Mouse (Mus musculus) CD8-positive naive resting alpha-beta T cell, adult 57 days (primary cell): Measurements from ENCODE around the gene Mpzl3. TPM values are rescaled to one million over a fixed set of nuclear protein-coding genes. Genes with fewer than 3 reads are reported as not detected.

Experiments
- total RNA-seq: library from RNA; stranded (reverse); gene quantifications from one replicate; pipeline ENCODE4 v1.2.4, GENCODE M21; 2023

The Mpzl3 gene
- total RNA-seq = 9.8 TPM

GRCm38 (mm10) chr9:45055082-45055713, at the start of gene Mpzl3:
Mpzl3 (plus strand) TSS chr9:45055186.

GRCm38 (mm10) chr9:45009180-45010078, 45.6 kb upstream of the Mpzl3 start, which contains the start of gene Cd3e:
Cd3e (minus strand) TSS chr9:45009627.

GRCm38 (mm10) chr9:45039499-45039898, 15.5 kb upstream of the Mpzl3 start, which contains the start of gene Mpzl2:
Mpzl2 (plus strand) TSS chr9:45039799.

GRCm38 (mm10) chr9:45079011-45079410, 24.0 kb downstream of the Mpzl3 start, which contains the start of gene Jaml:
Jaml (plus strand) TSS chr9:45079183.

DNA sequence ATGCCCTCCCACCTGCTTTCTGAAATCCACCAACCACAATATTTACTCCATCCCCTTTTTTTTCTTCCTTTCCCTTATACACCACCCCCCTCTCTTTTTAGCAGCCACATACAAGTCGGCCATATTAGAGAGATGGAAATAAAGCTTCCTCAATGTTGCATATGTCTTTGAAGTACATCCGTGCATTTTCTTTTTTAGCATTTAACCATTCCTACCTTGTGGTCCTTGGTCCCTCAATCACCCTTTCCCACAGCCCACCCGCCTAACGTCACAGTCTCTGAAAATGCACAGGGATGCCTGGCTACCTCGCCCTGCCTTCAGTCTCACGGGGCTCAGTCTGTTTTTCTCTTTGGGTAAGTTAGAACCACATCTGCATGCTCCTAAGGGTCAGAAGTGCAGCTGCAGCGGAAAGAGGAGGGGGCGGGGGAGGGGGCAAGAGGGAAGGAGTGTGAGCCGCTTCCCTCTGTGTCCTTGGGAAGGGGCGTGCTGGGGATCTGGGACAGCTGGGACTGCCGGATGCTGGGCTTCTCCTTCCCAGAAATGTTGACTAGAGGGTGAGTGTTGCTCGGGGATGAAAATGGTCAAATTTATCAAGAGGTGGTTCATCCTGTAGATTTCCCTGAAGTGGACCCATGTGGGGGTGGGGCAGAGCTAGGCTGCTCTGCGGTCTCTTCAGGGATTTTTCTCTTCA, 62.9 kb downstream of the Mpzl3 start, which contains the start of gene Scn2b:
TSS of gene Scn2b (plus strand) at position 42 of the 691 bp plus-strand sequence.

Other genes starting within 250 kb of the Mpzl3 start
- 135 TPM for gene Kmt2a, start 173.9 kb upstream of the Mpzl3 start, total RNA-seq
- gene Atp5l, start 134.4 kb upstream of the Mpzl3 start, total RNA-seq = 149 TPM
- gene Ube4a, start 89.6 kb upstream of the Mpzl3 start, total RNA-seq = 110 TPM
- gene Cd3g, start 74.8 kb upstream of the Mpzl3 start, total RNA-seq = 495 TPM
- gene Cd3d, start 73.4 kb upstream of the Mpzl3 start, total RNA-seq = 490 TPM
- 830 TPM for gene Cd3e, start 45.6 kb upstream of the Mpzl3 start, total RNA-seq
- 0.37 TPM for gene Mpzl2, start 15.4 kb upstream of the Mpzl3 start, total RNA-seq
- gene Jaml, start 24.0 kb downstream of the Mpzl3 start, total RNA-seq = 39.0 TPM
- 0.21 TPM for gene Scn2b, start 62.6 kb downstream of the Mpzl3 start, total RNA-seq
- gene Scn4b, start 83.2 kb downstream of the Mpzl3 start, total RNA-seq = 0.31 TPM
- gene BC049352, start 126.8 kb downstream of the Mpzl3 start, total RNA-seq = not detected
- not detected for gene Tmprss4, start 148.9 kb downstream of the Mpzl3 start, total RNA-seq
- gene Il10ra, start 214.0 kb downstream of the Mpzl3 start, total RNA-seq = 23.7 TPM